In genomic region chr5:133045637-133046036, GRCm38 (mm10) we compare ENCODE assay signal across 20 mouse cellular contexts.
DNase-seq lines count a peak whose midpoint lies in the region; ATAC-seq and TF ChIP-seq lines count a peak whose summit lies in the region.
"Had no signal": no experiment of that assay in that cellular context is flagged by ENCODE, and none has a peak within 500 bp of the region (broad histone marks: within the 10 kb centered on the region; RNA-seq: fewer than 3 reads in every experiment).

No protein-coding gene starts in this region.

- no peak for TF ChIP-seq CTCF in hindbrain, postnatal 0 days (IDR thresholded peaks at IDR 0.05; ENCODE audit: low read depth)
- TF ChIP-seq CTCF in lung, embryonic 14.5 days (IDR thresholded peaks at IDR 0.05; ENCODE audit: low read depth): no peak

- no peaks in the 10 kb centered on the region for H3K36me3 ChIP-seq in hindbrain, postnatal 0 days (ENCODE audit: insufficient read depth, low read length)
- no peaks in the 10 kb centered on the region for H3K36me3 ChIP-seq in hindbrain, embryonic 12.5 days
- H3K36me3 ChIP-seq in lung, embryonic 14.5 days (ENCODE audit: insufficient read depth): no peaks in the 10 kb centered on the region
- H3K36me3 ChIP-seq: heart, embryonic 12.5 days; limb, embryonic 12.5 days; midbrain, embryonic 12.5 days had no signal

- H3K27me3 ChIP-seq in hindbrain, postnatal 0 days (ENCODE audit: insufficient read depth, low read length): no peaks in the 10 kb centered on the region
- no peaks in the 10 kb centered on the region for H3K27me3 ChIP-seq in hindbrain, embryonic 12.5 days
- no peaks in the 10 kb centered on the region for H3K27me3 ChIP-seq in lung, embryonic 14.5 days (ENCODE audit: insufficient read depth, low read length)
- H3K27me3 ChIP-seq: heart, embryonic 12.5 days; limb, embryonic 12.5 days; midbrain, embryonic 12.5 days had no signal

- no peaks in the 10 kb centered on the region for H3K4me1 ChIP-seq in hindbrain, postnatal 0 days (ENCODE audit: insufficient read depth, low read length)
- no peaks in the 10 kb centered on the region for H3K4me1 ChIP-seq in hindbrain, embryonic 12.5 days
- H3K4me1 ChIP-seq in lung, embryonic 14.5 days (ENCODE audit: insufficient read depth): no peaks in the 10 kb centered on the region
- H3K4me1 ChIP-seq: heart, embryonic 12.5 days; limb, embryonic 12.5 days; midbrain, embryonic 12.5 days had no signal

- H3K27ac ChIP-seq in hindbrain, postnatal 0 days: no peak overlapping the region
- H3K27ac ChIP-seq in hindbrain, embryonic 12.5 days: no peak overlapping the region
- no peak overlapping the region for H3K27ac ChIP-seq in lung, embryonic 14.5 days (ENCODE audit: low read depth)
- H3K27ac ChIP-seq: kidney, postnatal 0 days; limb, embryonic 12.5 days; midbrain, embryonic 12.5 days; stomach, postnatal 0 days had no signal

- no peaks in the 10 kb centered on the region for H3K9me3 ChIP-seq in hindbrain, postnatal 0 days (ENCODE audit: low read length)
- no peaks in the 10 kb centered on the region for H3K9me3 ChIP-seq in hindbrain, embryonic 12.5 days (replicated peaks)
- H3K9me3 ChIP-seq in lung, embryonic 14.5 days (ENCODE audit: low read depth, low read length): no peaks in the 10 kb centered on the region
- H3K9me3 ChIP-seq: limb, embryonic 12.5 days; midbrain, embryonic 12.5 days had no signal

- H3K9ac ChIP-seq in hindbrain, postnatal 0 days (replicated peaks; ENCODE audit: low read length): no peak overlapping the region
- no peak overlapping the region for H3K9ac ChIP-seq in hindbrain, embryonic 12.5 days
- H3K9ac ChIP-seq in lung, embryonic 14.5 days: no peak overlapping the region
- H3K9ac ChIP-seq: heart, embryonic 12.5 days; limb, embryonic 12.5 days; liver, postnatal 0 days; midbrain, embryonic 12.5 days had no signal

- no peak for ATAC-seq in hindbrain, postnatal 0 days
- no peak for ATAC-seq in hindbrain, embryonic 12.5 days (ENCODE audit: low FRiP score)
- ATAC-seq in lung, embryonic 14.5 days (ENCODE audit: insufficient read depth): no peak
- ATAC-seq: liver, postnatal 0 days had no signal

- H3K4me3 ChIP-seq in hindbrain, postnatal 0 days (ENCODE audit: low read length): no peak overlapping the region
- H3K4me3 ChIP-seq in hindbrain, embryonic 12.5 days: no peak overlapping the region
- no peak overlapping the region for H3K4me3 ChIP-seq in lung, embryonic 14.5 days (ENCODE audit: low read depth, low read length)
- H3K4me3 ChIP-seq: heart, embryonic 12.5 days; limb, embryonic 12.5 days; midbrain, embryonic 12.5 days had no signal

- 52% methylated on average over 9 of the region's 9 CpGs for WGBS in hindbrain, postnatal 0 days
- WGBS in hindbrain, embryonic 12.5 days: 81% methylated on average over 9 of the region's 9 CpGs
- WGBS in lung, embryonic 14.5 days: 52% methylated on average over 9 of the region's 9 CpGs

- DNase-seq in hindbrain, postnatal 0 days (ENCODE audit: low spot score): peak; percentile 3
- DNase-seq in lung, embryonic 14.5 days: peak; percentile 22
- no peak for DNase-seq in lung, adult 18-20 months
- peak; percentile 11 for DNase-seq in MN1 (ENCODE audit: low spot score)
- DNase-seq in brain, adult 2 months (ENCODE audit: low read depth, low spot score): peak; percentile 57
- DNase-seq in adrenal gland, adult 8-10 months: no peak
- DNase-seq: adrenal gland, postnatal 25 days; cerebellum, adult 9-10 months; gastrocnemius, postnatal 10 days; heart, postnatal 10 days; kidney, adult 2 months; liver, postnatal 0 days; lung, postnatal 14 days had no signal

- H3K4me2 ChIP-seq in hindbrain, postnatal 0 days (ENCODE audit: low read depth, low read length): no peak overlapping the region
- H3K4me2 ChIP-seq in hindbrain, embryonic 12.5 days (replicated peaks): no peak overlapping the region
- no peak overlapping the region for H3K4me2 ChIP-seq in lung, embryonic 14.5 days
- H3K4me2 ChIP-seq: heart, embryonic 12.5 days; limb, embryonic 12.5 days; liver, embryonic 11.5 days; midbrain, embryonic 12.5 days had no signal

Comparison
In these comparisons a context has a peak if more than half of its experiments do, and no peak if none do; other contexts are left out.
1. DNase-seq: peak in hindbrain, postnatal 0 days (single experiment), lung, embryonic 14.5 days (single experiment), MN1 (single experiment) and brain, adult 2 months (single experiment); none in lung, adult 18-20 months (0 of 2) and adrenal gland, adult 8-10 months (single experiment).